Mouse (Mus musculus) kidney, adult 8-10 months (tissue): ENCODE measurements at regions not wholly inside any gene's neighbourhood (a gene's known extent, or its start where the extent isn't known, plus 50 kb on each side); places are given as distances from the start of the nearest gene placed in this dataset.
"Not testable (repeated sequence)": the region's sequence is repeated elsewhere in the genome, so short reads cannot be mapped to it uniquely, and the experiment has no call there.

ENCODE experiments used
- DNase-seq, 2 experiments: peaks; one replicate each; pipeline ENCODE4 v3.0.0; 2022

DNA sequence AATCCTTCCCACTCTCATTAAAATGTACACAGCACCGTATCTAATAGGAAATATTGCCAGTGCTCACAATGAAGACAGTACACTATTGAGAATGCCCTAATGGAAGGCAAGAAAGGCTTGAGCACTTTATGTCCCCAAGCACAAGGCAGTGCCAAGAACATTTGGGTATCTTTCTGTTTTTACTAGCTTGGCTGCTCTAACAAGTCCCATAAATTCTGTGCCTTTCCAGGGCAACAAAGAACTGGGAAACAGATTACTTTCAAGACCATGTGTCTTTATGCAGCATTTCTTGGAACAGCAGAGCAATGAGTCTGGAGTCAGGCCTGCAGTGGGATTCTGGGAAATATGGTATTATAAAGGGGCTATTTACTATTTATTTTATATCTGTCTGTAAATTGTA lies 192.3 kb downstream of the 1700008P02Rik start:
- DNase-seq, result no peak

DNA sequence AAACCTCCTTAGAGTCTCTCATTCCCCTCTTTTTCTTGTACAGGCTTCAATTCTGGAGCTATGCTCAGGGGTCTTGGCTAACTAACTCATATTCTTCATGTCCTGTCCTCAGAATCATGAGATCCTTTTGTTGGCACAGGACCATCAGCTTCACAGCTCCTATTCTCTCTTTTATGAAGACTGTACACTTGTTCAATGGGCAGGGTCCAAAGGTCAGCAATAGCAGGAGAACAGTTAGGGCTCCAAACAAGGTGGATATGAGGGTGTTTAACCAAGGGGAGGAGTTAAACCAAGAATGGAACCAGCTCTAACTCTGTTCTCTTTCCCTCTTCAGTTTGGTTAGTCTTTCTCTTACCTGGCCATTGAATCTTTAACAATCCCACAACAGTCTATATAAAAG lies 219.4 kb downstream of the 1700008P02Rik start:
- peak; percentile 38 to 47 for DNase-seq

DNA sequence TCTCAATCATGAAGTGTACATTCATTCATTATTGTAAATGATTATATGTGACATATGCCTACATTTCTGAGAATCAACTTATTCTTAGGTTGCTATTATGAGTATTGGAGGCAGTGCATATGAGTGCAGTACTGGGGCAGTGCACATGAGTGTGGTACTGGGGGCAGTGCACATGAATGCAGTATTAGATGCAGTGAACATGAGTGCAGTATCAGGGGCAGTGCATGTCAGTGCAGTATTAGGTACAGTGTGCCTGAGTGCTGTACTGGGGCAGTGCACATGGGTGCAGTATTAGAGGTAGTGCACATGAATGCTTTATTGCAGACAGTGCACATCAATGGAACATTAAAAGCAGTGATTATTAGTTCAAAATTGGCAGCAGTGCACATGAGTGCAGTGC lies 234.6 kb downstream of the 1700008P02Rik start:
- DNase-seq, result no peak

DNA sequence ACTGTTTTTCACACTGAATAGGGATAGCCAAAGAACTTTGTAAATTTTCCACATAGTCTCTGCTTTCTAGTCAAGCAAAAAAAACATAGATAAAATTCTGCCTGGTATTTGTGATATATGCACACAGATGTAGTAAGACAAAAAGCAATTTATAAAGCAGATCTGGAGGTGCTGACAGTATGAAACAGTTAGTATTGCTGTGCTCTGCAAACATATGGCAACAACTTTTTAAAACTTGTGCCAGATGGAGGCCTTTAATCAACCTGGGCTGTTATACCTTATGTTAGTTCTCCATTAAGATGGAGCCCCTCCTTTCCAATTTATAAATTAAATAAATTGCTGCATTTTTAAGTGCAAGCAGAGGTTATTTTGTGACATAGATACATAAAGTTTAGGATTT lies 237.3 kb downstream of the 1700008P02Rik start:
- DNase-seq, result no peak

DNA sequence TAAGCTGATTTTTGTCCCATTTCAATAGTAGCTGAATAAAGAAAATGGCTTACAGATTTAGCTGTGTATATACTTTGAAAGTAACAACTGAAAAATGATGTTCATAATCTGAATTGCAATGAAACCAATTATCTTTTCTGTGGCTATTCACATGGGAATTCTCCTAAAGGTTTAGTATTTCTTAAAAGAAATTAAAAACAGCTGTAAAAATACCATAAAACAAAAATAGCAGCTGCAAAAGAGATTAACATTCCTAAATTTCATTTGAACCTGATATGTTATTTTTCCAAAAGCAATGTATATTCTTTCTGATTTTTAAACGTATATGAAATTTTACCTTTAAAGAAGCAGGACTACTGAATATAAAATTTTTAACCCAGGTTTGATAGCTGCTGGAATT lies 237.9 kb downstream of the 1700008P02Rik start:
- no peak for DNase-seq

DNA sequence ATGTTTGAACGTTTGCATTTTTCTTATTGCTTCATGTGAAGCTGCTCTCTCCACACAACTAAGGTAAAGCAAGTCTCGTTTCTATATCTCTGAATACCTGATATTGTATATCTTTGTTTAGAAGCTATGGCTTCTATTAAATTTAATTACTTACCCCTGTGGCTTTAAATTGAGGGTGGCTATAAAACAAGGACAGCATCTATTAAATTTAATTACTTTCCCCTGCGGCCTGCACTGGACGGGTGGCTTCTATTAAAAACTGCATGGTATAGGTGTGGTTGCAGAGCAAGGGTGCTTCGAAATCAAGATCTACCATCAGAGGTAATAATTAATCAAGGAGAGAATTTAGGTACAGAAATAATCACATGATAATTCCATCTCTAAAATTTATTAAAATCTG lies 238.5 kb downstream of the 1700008P02Rik start:
- DNase-seq, result no peak

DNA sequence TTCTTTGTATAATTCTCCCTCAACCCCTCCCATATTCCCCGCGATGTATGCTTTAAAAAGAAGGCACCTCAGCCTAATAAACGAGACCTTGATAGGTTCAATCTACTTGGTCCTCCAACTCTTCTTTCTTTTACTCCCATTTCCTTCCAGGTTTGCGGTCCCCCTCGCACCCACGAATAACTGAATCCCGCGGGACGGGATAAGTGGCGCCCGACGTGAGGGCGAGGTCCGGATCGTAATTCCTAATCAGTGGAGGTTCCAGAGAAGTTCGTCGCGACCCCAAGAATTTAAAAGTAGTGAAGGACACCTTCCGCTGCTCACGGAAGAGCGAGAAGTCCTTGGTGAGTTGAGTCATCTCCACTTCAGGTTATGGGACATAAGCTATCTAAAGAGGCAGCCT lies 281.2 kb downstream of the 1700008P02Rik start:
- DNase-seq, result not testable (repeated sequence)

DNA sequence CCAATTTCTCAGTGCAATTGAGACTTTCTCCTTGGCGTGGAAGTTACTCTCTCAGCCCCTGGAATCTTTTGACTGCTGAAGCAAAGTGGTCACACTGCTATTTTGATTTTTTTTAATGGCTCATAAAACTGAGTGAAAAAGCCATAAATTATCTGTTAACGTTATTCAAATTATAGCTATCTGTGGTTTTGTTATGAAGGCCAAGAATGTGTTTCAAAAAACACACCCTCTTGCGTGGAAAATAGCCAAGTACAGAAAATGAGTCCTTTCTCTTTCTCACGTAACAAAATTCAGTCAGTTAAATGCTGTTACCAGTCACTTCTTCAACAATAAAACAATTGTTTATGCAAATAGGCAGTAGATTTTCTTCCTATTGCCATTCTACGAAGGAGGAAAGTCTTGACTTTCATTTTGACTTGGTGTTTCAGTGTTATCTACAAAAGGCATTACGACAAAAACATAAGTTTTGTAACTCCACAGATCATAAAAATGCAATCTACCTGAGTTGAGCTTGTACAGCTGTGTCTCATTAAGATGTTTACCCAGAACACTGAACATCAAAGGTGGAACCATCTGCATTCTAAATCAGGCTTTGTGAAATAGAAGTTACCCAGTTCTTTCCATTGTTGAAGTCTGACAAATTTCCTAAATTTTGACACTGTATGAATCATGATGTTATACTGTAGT lies 299.3 kb downstream of the 1700008P02Rik start:
- DNase-seq, result no peak

DNA sequence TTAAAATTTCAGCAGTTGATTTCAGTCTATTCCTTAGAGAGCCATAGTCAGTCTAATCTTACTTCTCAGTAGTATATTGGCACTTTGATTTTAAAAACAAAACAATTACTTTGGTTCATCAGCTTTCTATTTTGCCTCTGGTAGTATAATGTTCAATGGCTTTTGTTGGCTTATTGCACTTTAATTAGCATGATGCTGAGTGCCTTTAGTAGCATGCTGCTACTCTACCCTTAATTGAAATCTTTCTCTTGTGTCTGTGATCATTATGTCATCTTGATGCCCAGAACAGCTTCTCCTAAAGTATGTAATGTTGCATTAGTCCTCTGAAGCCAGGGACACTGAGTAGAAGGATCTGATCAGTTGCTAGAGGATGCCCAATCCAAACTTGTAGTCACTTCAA lies 330.7 kb downstream of the 1700008P02Rik start:
- DNase-seq, result no peak

DNA sequence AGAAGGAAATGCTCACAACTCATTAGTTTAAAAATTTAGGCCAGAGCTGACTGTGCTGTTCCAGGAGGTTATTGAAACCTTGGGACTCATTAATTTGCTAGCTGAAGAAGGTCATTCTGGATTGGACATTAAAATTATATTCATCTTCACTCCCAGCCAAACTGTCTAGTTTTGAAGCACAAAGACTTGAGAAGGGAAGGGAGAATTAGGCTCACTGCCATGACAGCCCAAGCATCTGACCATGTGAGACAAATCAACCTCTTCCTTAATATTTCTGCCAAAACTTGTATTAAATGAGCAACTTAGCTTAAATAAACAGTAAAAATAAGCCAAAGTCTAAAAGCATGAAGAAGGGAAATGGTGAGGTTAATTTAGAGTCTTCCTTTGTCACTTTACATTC lies 339.6 kb downstream of the 1700008P02Rik start:
- peak in 1 of 2 experiments; percentile 32 for DNase-seq
